Mouse (Mus musculus) kidney, postnatal 14 days (tissue): ENCODE data around the gene Rab21.

Experiments used
- DNase-seq: peaks from one replicate; pipeline ENCODE4 v3.0.0; 2022; ENCODE audit warnings: mixed read lengths

The Rab21 gene

GRCm38 (mm10) chr10:115315473-115316171 lies at the start of gene Rab21:
Rab21 (minus strand) TSS chr10:115315594.
- DNase-seq: peak; percentile 97

DNA sequence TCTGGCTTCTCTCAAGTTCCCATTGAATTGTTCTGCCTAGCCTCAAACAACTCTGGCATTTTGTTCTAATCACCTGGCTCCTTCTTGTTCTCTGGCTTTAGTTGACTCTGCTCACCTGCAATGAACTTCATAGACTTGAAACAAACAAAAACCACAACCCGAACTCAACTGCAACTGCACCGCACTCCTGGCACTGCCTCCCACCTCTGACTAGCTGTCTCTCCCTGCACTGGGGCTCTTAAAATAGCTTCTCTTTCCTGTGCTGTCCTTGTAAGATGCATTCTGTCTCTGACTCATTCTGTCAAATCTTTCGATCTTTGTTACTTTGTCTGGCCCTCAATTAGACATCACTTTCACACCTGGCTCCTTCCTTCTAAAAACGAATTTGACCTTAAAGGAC lies 47.8 kb upstream of the Rab21 start:
- DNase-seq: no peak

- DNase-seq: no peak
Observed at GRCm38 (mm10) chr10:115362623-115362964, 47.2 kb upstream of the Rab21 start.

- DNase-seq: peak; percentile 98
Observed at GRCm38 (mm10) chr10:115361840-115362622, 46.6 kb upstream of the Rab21 start, which contains the start of gene Tmem19. Tmem19 (minus strand) TSS chr10:115362501.

DNA sequence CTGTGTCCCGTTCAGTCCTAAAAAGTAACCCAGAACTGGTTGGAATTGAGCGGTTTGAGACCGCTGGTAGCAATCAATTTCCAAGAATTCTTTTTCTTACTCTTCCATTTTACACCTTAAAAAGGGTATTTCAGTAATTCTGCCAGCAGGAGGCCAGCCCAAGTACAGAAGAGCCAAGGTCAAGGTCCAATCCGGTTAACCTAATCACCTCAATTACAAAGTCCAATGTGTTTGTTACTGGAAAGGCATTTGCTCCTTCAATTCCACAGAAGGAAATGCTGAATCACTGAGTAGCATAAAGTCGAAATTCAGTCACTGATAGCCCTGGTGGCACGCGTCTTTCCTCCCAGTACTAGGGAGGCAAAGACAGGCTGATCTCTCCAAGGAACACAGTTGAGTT lies 43.7 kb upstream of the Rab21 start:
- peak; percentile 69 for DNase-seq

- DNase-seq: no peak
Observed at GRCm38 (mm10) chr10:115358216-115358919, 43.0 kb upstream of the Rab21 start.

DNA sequence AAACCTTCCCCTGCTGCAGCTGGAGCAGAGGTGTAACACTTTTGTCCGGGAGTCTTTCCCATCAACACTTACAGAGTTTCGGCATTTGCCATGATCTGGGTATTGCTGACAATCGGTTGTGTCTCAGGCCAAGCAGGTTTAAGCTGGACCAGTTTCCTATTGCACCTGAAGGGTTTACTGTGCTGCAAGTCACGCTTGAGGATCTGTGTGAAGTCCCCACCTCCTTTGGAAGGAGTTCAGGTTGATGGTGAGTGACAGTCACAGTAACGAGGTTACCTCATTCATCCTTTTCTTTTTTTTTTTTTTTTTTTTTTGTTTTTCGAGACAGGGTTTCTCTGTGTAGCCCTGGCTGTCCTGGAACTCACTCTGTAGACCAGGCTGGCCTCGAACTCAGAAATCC lies 40.7 kb upstream of the Rab21 start:
- DNase-seq: no peak

GRCm38 (mm10) chr10:115355016-115355415 lies 39.6 kb upstream of the Rab21 start:
- DNase-seq: no peak

GRCm38 (mm10) chr10:115354553-115354952 lies 39.2 kb upstream of the Rab21 start:
- no peak for DNase-seq

- DNase-seq: no peak
Observed at GRCm38 (mm10) chr10:115350810-115351397, 35.5 kb upstream of the Rab21 start.

GRCm38 (mm10) chr10:115349509-115349908 lies 34.1 kb upstream of the Rab21 start:
- DNase-seq: peak; percentile 29

- no peak for DNase-seq
Observed at GRCm38 (mm10) chr10:115349029-115349428, 33.6 kb upstream of the Rab21 start.

DNA sequence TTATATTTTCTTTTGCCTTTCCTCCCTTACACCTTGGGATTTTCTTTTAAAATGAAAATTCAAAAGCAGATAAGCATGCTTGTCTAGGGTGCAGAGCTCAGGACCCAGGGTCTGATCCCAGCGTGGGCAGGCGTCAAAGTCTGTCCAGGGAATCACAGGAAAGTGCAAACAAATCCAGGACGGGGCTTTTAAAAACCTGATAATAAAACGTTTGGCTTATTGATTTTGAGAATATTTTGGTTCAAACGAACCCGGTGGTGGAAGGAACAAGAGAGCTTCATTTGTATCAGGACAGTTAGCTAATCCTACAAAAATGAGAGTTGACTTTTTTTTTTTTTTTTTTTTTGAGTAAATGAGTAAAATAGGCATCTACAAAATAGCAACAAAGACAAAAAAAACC lies 32.7 kb upstream of the Rab21 start:
- DNase-seq: no peak

- DNase-seq: no peak
Observed at GRCm38 (mm10) chr10:115346444-115346843, 31.1 kb upstream of the Rab21 start.

GRCm38 (mm10) chr10:115342771-115343425 lies 27.5 kb upstream of the Rab21 start:
- DNase-seq: no peak

- DNase-seq: no peak
Observed at GRCm38 (mm10) chr10:115339820-115340328, 24.5 kb upstream of the Rab21 start.

DNA sequence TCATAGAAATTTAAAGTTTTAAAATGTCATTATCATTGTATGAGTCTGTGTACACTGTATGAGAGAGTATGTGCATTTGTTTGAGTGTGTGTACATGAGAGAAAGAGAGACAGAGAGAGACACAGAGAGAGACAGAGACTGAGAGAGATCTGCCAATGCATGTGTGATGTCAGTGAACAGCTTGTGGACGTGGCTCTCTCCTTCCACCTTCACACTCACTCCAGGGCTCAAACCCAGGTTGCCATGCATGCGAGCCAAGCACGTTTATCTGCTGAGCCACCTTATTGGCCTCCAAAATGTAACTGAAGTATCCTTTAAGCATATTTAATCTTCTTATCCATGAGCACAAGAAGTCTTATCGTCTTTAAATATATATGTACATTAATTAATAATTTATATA lies 21.5 kb upstream of the Rab21 start:
- DNase-seq: no peak

DNA sequence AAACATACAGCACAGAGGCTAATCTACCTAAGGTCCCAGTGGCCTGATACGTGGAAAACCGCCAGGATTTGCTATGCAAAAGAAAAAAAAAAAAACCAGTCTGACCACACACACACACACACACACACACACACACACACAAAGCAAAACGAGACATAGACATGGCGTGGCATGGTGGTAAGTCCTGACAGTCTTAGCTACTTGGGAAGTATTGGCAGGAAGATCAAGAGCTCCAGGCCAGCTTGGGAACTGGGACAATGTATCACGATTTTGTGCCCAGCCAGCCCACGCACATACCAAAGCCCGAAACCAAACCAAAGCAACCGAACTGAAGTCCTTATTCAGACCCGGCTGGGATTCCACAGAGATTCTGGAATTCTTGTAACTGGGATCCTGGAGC lies 18.1 kb upstream of the Rab21 start:
- DNase-seq: no peak

DNA sequence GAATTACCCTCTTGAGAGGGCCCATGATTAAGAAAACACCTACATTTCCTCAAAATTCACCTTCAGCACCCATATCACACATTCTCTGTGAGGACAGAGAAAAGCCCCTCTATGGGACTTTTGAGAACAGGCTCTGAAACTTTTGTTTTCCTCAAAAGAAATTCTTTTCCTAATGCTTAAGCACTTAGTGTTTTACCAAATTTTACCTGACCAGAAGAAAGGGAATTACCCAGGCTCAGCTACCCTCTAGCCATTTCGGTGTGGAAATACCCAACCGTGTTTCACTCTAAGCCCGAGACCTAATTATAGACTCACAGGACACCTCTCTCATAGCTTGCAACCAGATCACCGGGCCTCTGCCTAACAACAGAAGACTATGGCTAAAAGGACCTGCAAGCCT lies 17.6 kb upstream of the Rab21 start:
- DNase-seq: no peak

GRCm38 (mm10) chr10:115332420-115332952 lies 17.1 kb upstream of the Rab21 start:
- no peak for DNase-seq

DNA sequence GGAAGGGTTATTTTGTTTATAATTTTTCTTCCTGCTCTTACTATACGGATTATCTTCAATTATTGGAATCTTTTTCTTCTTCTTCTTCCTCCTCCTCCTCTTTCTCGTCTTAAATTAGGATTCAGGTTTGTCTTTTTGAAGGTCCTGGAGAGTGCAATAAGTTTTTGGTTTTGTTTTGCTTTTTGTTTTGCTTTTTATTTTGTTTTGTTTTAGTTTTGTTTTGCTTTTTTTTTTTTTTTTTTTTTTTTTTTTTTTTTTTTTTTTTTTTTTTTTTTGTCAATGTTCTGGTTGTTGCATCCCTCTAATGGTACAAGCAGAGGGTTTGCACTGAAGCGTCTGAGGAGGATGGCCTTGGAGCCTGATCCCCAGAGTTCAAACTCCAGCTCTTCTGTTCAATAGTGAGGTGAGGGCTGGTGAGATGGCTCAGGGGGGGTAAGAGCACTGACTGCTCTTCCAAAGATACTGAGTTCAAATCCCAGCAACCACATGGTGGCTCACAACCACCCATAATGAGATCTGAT lies 13.7 kb upstream of the Rab21 start:
- no peak for DNase-seq

DNA sequence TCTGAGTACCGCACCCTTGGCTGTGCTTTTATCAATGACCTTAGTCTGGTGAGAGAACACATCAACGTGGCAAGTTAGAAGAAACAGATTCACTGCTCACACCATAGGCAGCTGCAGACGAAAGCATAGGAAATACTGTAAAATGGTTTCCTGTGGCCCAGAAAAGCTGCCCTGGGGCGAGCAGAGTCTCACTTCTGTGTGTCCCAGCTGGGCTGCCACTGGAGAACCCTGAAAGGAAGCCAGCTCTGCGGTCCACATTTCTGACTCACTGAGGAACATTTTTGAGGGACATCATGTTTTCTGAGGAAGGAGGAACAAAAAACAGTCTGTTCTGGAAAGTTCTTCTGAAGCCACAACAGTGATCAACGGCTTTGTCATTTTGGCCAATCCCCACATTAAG lies 13.1 kb upstream of the Rab21 start:
- DNase-seq: peak; percentile 48
